Mouse (Mus musculus): ENCODE measurements around the gene Stim1. TPM values are rescaled to one million over a fixed set of nuclear protein-coding genes. Genes with fewer than 3 reads are reported as not detected.

Stim1 gene
- total and polyA plus RNA-seq, 3 experiments: 10.2 to 26.6 (median 23.9) TPM

DNA sequence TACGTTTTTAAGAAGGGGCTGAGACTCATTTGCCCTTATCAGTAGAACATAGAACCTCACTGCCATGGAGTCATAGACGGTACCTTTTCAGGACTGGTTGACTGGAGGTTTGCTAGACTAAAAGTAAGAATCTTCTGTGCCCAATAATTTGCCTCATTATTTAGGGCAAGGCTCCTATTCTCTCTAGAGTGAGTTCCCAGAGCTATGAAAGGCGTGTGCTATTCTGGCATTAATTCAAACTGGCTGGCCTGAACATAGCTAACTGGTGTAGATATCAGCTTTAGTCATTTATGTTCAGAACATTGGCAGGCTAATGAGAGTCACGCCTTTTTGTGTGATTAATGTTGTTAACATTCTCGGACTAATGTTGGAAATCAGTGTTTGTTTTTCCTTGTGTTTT is 121.5 kb downstream of the Stim1 start:
- DNase-seq (ENCODE audit: extremely low read depth): no peak
- no peaks in the 10 kb centered on the region for H3K9me3 ChIP-seq (replicated peaks; ENCODE audit: low read length)
- no peak overlapping the region for H3K9ac ChIP-seq (ENCODE audit: insufficient read depth, low read depth)
- dilution Hi-C loops (cut with MboI; ENCODE audit: extremely low pct_ligation_motif_present, extremely low pct_unique_long_range_greater_than_20kb, low sequenced_read_pairs): no loop called here
- H3K4me1 ChIP-seq (ENCODE audit: control insufficient read depth in 1 of 2, insufficient read depth in 2 of 2): peaks cover 0 to 13% of the 10 kb centered on the region in 2 experiments; a peak in 2 of 4 replicates
- in situ Hi-C loops (cut with MboI; ENCODE audit: low pct_ligation_motif_present, low pct_unique_long_range_greater_than_20kb, low sequenced_read_pairs): no loop called here
- H3K27me3 ChIP-seq (replicated peaks): no peaks in the 10 kb centered on the region
- TF ChIP-seq MAZ (IDR thresholded peaks at IDR 0.05; ENCODE audit: low read depth, low read length) (no peak), GABPA (IDR thresholded peaks at IDR 0.05; ENCODE audit: insufficient replicate concordance, low read depth, low read length) (no peak), MAFK (IDR thresholded peaks at IDR 0.05; ENCODE audit: insufficient replicate concordance, low read length) (no peak), ELF1 (IDR thresholded peaks at IDR 0.05; ENCODE audit: low read depth, low read length) (no peak)
- no peak overlapping the region for H3K4me3 ChIP-seq (replicated peaks in 1 of 3; ENCODE audit: low read depth in 2 of 3, low read length in 2 of 3, poor library complexity in 1 of 3)
- H3K79me2 ChIP-seq (replicated peaks; ENCODE audit: control insufficient read depth, extremely low read depth, insufficient read depth, poor library complexity, severe bottlenecking): no peaks in the 10 kb centered on the region
- H3K27ac ChIP-seq (ENCODE audit: insufficient read depth, low read depth): no peak overlapping the region
- no peak overlapping the region for H3K4me2 ChIP-seq (ENCODE audit: insufficient read depth, low read depth, poor library complexity, severe bottlenecking)
- H3K36me3 ChIP-seq (replicated peaks in 1 of 2; ENCODE audit: control insufficient read depth in 1 of 2, insufficient read depth in 1 of 2, low read length in 1 of 2): no peaks in the 10 kb centered on the region

- H3K27me3 ChIP-seq (replicated peaks): no peaks in the 10 kb centered on the region
- no peaks in the 10 kb centered on the region for H3K36me3 ChIP-seq (replicated peaks in 1 of 2; ENCODE audit: control insufficient read depth in 1 of 2, insufficient read depth in 1 of 2, low read length in 1 of 2)
- no peak for DNase-seq (ENCODE audit: extremely low read depth)
- H3K4me2 ChIP-seq (ENCODE audit: insufficient read depth, low read depth, poor library complexity, severe bottlenecking): no peak overlapping the region
- dilution Hi-C loops (cut with MboI; ENCODE audit: extremely low pct_ligation_motif_present, extremely low pct_unique_long_range_greater_than_20kb, low sequenced_read_pairs): no loop called here
- H3K4me3 ChIP-seq (replicated peaks in 1 of 3; ENCODE audit: low read depth in 2 of 3, low read length in 2 of 3, poor library complexity in 1 of 3): no peak overlapping the region
- no peak overlapping the region for H3K27ac ChIP-seq (ENCODE audit: insufficient read depth, low read depth)
- H3K9me3 ChIP-seq (replicated peaks; ENCODE audit: low read length): no peaks in the 10 kb centered on the region
- TF ChIP-seq TBP (conservative IDR thresholded peaks at IDR 0.05; ENCODE audit: low read depth, low read length) (no peak), MAZ (IDR thresholded peaks at IDR 0.05; ENCODE audit: low read depth, low read length) (no peak), CHD1 (IDR thresholded peaks at IDR 0.05; ENCODE audit: low read depth, low read length) (no peak), JUN (IDR thresholded peaks at IDR 0.05; ENCODE audit: insufficient read depth, low read depth, low read length) (no peak), IRF4 (IDR thresholded peaks at IDR 0.05; ENCODE audit: low read depth, low read length) (no peak), NELFE (IDR thresholded peaks at IDR 0.05; ENCODE audit: low read depth, low read length) (no peak), ZMIZ1 (IDR thresholded peaks at IDR 0.05; ENCODE audit: low read depth, low read length) (no peak), ELF1 (IDR thresholded peaks at IDR 0.05; ENCODE audit: low read depth, low read length) (no peak), E2F4 (IDR thresholded peaks at IDR 0.05; ENCODE audit: insufficient replicate concordance, low read depth, low read length) (no peak), ETS1 (conservative IDR thresholded peaks at IDR 0.05; ENCODE audit: low read depth, low read length) (no peak), ZNF384 (IDR thresholded peaks at IDR 0.05; ENCODE audit: low read depth, low read length) (no peak), MAFK (IDR thresholded peaks at IDR 0.05; ENCODE audit: insufficient replicate concordance, low read length) (no peak), RCOR1 (conservative IDR thresholded peaks at IDR 0.05; ENCODE audit: low read depth, low read length) (no peak), ZKSCAN1 (IDR thresholded peaks at IDR 0.05; ENCODE audit: borderline replicate concordance, low read depth, low read length) (no peak), NRF1 (IDR thresholded peaks at IDR 0.05; ENCODE audit: low read depth, low read length) (no peak), RAD21 (IDR thresholded peaks at IDR 0.05; ENCODE audit: low read depth, low read length) (no peak), MXI1 (IDR thresholded peaks at IDR 0.05; ENCODE audit: low read depth, low read length) (no peak), SIN3A (IDR thresholded peaks at IDR 0.05; ENCODE audit: low read length) (no peak), MAX (IDR thresholded peaks at IDR 0.05; ENCODE audit: low read length) (no peak)
- no peak overlapping the region for H3K9ac ChIP-seq (ENCODE audit: insufficient read depth, low read depth)
- H3K79me2 ChIP-seq (replicated peaks; ENCODE audit: control insufficient read depth, extremely low read depth, insufficient read depth, poor library complexity, severe bottlenecking): no peaks in the 10 kb centered on the region
- in situ Hi-C loops (cut with MboI; ENCODE audit: low pct_ligation_motif_present, low pct_unique_long_range_greater_than_20kb, low sequenced_read_pairs): no loop called here
- H3K4me1 ChIP-seq (ENCODE audit: control insufficient read depth in 1 of 2, insufficient read depth in 2 of 2): peaks cover 4 to 41% of the 10 kb centered on the region in 2 experiments; a peak in 3 of 4 replicates
These were observed 126.3 kb downstream of the Stim1 start for GRCm38 (mm10) chr7:102393898-102394297.

All from CH12.LX (cell line).